Mouse (Mus musculus): ENCODE results near the gene 2410137M14Rik.
A peak's percentile ranks its signal among the peaks of the same experiment; 100 is the strongest.
"Not testable (repeated sequence)": the region's sequence is repeated elsewhere in the genome, so short reads cannot be mapped to it uniquely, and the experiment has no call there.

2410137M14Rik gene

DNA sequence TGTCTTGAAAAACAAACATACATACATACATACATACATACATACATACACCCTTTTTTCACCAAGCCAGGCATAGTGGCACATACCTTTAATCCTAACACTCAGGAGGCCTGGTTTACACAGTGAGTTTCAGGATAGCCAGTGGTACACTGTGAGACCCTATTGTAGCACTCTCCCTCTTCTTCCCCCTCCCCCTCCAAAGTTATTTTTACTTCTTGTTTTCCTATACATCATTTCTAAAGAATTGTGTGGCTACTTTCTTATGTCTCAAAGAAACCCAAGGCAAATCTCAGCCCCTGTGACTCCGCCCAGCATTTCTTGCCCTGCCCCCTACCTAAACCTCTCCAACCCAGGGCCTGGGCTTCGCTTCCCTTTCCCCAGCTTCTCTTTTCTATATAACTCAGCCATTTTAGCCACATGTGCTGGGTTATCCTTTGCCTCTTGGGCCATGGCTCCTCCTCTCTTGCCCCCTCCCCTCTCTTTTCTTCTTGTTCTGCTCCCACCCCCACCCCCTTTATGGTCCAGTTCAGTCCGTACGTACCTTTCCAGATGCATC, 12.8 kb upstream of the 2410137M14Rik start:
- no peak for DNase-seq (ENCODE audit: low spot score)

DNA sequence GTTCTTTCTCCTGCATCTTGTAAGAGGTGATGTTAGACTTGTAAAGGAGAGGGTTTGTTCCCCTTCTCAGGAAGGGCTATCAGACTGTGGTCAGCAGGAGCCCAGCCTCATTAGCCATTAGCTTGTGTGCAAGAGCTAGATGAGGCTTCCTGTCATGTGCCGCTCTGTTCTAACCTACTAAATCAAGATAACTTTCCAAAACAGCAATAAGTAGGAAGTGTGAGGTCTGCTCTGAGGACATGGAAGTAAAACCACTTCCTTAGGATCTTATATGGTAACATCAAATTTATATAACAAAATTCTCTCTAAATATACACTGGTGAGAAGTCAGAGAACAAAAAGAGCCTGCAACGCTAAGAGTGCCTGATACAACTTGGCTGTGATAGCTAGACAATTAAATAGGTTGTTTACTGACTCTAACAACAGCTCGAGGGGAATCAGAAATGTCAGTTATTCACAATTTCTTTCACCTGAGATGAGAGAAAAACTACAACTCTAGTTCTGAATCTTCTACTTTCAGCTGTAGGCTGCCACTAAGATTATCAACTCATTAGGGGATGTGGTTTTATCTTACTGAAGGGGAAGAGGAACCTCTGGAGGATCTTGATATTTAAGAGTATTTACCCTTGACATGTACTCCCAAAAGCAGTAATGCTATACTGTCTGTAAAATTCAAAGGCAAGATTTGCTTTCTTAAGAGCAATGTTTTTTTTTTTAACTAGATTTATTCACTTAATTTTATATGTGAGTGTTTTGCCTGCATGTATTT, 11.5 kb upstream of the 2410137M14Rik start:
- DNase-seq (ENCODE audit: low spot score): no peak

DNA sequence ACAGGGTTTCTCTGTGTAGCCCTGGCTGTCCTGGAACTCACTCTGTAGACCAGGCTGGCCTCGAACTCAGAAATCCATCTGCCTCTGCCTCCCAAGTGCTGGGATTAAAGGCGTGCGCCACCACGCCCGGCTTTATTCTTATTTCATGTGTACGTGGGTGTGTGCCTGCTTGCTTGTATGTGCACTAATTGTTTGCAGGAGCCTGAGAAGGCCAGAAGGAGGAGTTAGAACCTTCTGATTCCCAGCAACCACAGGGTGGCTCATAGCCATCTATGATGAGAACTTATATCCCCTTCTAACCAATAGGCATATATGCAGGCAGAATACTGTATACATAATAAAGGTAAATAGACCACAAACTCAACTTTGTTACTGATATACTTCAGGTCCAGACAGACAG, 9.6 kb upstream of the 2410137M14Rik start:
- DNase-seq (ENCODE audit: low spot score): not testable (repeated sequence)

DNA sequence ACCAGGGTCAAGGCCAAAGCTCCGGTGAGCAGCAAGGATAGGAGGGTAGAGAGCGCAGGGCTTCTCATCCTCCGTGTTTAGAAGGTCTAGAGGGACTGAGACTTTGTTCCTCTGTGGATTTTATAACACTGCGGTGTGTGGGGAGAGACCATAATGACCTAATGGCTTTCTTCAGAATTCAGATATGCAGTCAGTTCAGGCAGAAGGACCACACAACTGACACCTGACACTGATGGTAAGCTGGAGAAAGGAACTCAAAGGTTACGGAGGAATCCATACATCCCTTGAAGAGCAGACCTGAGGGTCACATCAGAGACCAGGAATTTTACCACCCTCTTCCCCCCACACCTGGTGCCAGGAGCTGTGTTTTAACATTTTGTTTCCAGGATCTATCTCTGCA, 8.4 kb upstream of the 2410137M14Rik start, which contains the start of gene H2-M5:
H2-M5 (minus strand) TSS at position 101 of the 400 bp plus-strand sequence.
- no peak for DNase-seq (ENCODE audit: low spot score)

DNA sequence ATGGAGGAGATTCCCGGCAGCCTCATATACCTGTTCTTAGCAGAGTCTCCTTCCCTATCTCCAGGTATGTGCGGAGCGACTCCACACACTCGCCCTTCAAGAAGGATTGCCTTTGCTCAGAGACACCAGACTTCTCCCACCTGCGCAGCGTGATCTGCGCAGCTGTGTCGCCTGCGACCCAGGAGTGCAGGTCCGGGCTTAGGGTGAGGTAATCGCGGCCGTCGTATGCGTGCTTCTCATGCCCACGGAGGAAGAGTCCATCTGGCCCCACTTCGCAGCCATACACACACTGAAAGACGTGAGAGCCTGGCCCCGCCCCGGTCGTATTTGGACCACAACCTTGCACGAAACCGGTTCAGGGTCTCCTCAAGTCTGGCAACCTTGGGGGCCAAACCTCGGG, 7.4 kb upstream of the 2410137M14Rik start:
- DNase-seq (ENCODE audit: low spot score): no peak

DNA sequence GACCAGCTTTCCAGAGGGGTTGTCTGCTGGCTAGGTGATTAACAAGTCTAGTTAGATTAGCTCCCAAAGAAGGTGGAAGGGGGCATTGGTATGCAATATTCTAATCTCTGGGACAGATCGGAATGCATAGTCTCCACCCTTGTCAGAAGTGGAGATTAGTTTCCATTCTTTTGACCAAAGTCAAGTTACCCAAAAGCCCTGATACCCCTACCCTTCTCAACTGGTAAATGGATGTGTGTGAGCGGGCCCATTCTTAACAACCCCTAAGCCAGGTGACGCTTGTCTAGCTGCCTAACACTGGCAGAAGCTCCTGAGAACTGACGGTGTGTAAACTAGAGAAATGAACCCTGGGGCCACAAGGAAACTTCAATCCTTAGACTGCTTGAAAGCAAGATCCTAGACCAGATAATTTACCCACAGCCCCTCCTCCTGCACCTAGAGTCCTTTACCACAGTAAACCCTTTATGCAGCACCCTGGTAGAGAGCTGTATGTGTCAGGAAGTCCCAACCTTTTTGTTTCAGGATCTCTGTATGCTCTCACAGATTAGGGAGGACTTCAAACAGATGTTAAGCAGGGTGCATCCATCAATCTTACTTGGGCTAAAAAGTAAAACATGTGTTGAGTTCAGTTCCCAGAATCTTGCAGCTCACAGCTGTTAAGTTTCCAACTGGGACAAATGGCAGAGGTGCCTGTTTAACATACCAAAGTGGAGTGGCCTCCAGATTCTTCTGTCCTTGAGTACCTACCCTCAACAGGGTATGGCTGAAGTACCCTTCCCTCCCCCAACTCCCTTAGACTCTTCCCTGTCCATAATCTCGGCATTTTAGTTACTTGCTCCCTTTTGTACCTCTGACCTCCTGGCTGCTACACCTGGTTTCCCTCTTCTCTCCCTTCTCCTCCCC, 1.5 kb upstream of the 2410137M14Rik start:
- peak; percentile 34 for DNase-seq (ENCODE audit: low spot score)

DNA sequence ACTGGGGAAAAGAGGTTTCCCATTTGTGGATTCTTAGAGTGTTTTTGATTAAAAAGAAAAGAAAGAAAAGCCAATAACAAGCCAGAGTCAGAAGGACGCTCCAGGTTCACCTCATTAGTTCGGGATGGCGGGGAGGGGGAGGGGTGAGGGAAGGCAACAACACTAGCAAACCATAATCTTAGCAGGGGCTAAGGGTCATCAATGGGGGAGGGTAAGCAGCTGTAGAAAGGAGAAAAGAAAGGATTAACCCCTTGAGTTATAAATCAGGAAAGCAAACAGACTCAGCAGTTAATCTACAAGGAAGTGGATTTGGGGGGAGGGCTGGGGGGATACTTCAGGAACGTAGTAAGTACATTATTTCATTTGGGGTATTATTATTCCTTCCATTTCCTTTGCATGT, 808 bp upstream of the 2410137M14Rik start:
- DNase-seq (ENCODE audit: low spot score): no peak

DNA sequence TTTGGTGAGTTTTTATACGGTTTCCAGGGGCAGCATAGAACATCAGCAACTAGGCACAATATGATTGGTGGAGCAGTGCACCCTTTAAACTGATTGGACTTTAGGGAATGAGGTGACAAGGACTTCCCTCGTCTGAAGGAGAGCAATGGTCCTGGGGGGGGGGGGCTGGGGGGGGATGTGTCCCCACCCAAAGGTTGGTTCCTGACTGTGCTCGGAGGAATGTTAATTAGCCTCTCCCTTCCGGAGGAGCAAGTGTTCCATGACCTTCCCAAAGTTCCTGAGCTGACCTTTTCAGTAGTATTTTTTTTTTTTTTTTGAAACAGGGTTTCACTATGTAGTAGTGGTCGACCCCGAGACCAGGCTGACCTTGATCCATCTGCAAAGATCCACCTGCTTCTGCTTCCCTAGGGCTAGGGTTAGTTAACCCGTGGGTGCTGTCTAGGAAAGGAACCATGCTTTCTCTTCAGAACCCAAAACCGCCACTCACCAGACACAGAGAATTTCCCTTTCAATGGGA, 7.7 kb downstream of the 2410137M14Rik start:
- DNase-seq (ENCODE audit: low spot score): no peak

DNA sequence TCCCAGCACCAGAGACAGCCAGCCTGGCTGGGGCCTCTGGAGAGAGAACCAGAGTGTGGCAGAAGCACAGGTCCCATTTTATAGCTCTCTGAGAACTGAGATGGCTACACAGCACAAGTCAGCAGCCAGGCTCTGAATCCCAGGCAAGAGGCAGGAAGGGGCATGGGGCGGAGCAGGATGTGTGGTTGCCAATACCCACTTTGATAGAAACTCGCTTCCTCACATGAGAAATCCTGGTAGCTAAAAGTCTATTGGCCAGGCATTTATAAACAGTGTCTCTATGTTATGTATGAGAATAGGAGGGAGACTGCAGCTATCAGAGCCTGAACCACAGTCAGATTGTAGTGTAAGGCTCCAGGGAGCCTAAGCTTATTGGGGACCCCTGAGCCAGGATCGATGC, 8.2 kb downstream of the 2410137M14Rik start:
- peak; percentile 66 for DNase-seq (ENCODE audit: low spot score)

DNA sequence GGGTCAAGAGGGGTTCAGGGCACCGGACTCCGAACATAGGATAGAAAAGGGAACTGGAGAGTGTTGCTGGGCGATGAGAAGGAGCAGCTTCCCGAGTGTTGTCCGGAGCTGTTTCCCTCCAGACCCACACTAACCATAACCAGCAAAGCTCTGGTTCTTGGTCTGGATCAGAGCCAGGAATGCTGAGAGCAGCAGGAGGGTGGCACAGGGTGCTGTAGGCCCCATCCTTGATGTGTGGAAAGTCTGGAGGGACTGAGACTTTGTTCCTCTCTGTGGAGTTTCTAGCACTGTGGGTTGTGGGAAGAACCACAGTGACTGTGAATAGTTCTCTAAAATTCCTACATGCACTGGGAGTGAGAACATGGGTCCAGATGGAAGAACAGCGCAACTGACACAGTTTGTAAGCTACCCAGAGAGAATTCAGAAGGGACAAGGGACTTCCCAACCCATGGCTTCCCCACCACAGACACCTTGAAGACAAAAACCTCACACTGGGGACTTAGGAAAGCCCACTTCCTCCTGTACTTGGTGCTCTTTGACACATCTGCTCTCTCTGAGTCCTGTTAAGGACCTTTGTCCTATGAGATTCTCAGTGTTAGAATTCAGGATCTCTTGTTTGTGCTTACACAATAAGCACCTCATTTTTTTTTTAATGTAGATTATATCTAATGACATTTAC, 9.7 kb downstream of the 2410137M14Rik start:
- peak; percentile 50 for DNase-seq (ENCODE audit: low spot score)

DNA sequence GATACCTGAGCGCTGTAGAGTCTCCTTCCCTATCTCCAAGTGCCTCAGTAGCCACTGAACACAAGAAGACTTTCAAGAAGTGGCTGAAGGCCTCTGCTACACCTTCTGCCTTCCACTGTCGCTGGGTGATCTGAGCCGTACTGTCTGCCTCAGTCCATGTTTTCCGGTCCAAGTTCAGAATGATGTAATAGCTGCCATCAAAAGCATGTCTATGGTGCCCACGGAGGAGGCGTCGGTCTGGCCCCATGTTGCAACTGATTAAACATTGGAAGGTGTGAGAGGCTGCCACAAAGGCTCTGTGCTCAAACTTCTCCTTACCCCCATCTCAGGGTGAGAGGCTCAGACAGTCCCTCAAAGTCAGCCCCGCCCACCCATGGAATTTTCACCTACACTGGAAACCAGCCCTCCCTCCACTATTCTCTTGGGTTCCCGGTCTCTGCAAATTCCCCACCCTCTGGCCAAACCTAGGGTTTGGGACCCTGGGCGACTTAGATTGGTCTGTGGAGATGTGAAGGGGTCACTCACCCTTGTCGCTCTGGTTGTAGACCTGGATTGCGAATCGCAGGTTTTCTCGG, 10.6 kb downstream of the 2410137M14Rik start:
- DNase-seq (ENCODE audit: low spot score): no peak

DNA sequence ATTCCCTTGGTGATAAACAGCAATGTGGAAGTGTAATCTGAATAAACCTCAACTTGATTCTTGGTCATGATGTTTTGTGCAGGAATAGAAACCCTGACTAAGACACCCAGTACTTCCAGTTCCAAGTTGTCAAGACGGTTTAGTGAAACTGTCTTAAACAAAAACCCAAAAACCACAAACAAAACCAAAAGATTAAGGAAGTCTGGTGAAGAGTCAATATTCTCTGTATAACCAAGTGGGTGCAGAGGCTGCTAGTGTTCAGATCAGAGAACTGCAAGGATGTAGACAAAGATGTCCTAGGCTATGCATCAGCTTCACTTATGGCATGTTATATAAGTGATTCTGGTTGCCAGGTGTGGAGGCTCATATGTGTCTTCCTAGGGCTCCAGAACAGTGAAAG, 14.2 kb downstream of the 2410137M14Rik start:
- DNase-seq (ENCODE audit: low spot score): no peak

DNA sequence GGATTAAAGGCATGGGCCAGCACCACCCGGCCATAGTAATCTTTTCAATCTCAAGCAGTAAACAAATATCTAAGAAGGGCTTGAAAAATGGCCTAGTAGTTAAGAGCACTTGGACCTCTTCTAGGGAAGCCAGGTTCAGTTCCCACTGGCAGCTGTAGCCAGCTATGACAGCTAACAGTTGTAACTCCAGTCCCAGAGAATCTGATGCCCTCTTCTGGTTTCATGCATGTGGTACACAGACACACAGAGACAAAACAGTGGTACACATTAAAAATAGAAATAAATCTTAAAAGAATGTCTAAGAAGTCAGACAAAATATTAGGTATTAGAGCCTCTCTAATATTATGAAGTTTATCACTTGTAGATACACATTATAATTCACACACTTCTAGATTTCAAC, 19.9 kb downstream of the 2410137M14Rik start:
- DNase-seq (ENCODE audit: low spot score): no peak

DNA sequence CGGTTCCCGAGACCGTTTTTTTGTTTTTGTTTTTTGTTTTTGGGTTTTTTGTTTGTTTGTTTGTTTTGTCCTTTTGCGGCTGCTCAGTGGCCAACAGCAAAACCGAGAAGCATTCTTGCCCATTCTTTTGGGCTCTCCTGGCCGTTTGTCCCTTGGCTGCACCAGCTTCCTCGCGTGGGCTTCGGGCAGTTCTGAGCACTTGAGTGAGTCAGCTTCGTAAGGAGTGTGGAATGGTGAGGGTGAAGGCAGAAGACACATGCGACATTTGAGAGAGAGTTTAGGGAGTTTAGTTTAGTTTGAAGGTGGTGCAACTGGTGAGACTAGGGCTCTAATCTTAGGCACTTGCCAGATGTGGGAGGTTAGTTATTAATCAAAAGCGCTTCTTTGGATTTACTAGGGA, 22.2 kb downstream of the 2410137M14Rik start:
- peak; percentile 12 for DNase-seq (ENCODE audit: low spot score)

DNA sequence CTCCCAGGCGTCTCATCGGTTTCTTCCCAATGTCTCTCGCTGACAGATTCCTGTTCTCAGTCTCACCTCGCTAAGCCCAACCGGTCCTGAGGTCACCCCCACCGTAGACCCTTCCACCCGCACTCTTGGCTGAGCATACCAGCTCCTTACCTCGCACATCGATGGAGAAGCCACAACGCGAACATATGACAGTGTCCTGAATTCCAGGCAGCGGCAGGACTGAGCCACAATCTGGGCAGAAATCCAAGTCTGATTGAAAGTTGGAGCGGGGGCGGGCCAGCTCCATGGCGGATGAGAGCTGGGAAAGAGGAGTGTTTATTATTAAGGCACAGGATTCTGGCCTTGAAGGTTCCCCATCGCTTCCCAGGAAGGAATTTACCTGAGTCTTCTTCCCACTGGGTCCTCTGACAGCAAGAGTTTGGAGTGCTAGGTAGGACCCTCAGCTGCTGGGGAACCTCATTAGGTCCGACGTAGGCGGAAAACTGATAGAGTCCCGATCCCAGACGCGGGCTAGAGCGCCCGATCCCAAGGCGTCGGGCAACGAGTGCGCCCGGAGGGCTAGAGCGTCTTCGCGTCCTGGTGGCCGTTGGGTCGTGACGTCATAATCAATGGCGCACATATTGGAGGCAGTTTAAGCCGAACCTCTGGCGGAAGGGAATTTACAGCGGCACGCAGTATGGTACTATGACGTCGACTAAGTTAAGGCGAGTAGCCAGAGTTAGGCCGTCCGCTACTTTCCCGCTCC, 22.9 kb downstream of the 2410137M14Rik start, which contains the start of the genes Znrd1 and Znrd1as:
Znrd1 (minus strand) TSS at position 561 of the 745 bp plus-strand sequence.
Znrd1as (plus strand) TSS at position 594 of the 745 bp plus-strand sequence.
- peak; percentile 89 for DNase-seq (ENCODE audit: low spot score)

DNA sequence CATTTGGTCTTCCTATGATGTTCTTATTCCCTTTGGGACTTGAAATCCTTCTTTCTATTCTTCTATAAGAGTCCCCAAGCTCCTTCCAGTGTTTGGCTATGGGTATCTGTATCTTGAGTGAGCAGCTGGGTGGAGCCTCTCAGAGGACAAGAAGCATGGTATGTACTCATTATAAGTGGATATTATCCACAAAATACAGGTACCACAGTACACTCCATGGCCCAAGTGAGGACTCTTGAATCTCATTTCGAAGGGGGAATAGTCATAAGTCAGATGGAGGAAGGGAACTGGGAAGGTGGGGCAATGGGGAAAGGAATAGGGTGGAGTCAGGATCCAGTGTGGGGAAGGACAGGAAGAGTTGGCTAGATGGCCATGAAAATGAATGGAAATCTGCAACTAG, 28.0 kb downstream of the 2410137M14Rik start:
- DNase-seq (ENCODE audit: low spot score): no peak

DNA sequence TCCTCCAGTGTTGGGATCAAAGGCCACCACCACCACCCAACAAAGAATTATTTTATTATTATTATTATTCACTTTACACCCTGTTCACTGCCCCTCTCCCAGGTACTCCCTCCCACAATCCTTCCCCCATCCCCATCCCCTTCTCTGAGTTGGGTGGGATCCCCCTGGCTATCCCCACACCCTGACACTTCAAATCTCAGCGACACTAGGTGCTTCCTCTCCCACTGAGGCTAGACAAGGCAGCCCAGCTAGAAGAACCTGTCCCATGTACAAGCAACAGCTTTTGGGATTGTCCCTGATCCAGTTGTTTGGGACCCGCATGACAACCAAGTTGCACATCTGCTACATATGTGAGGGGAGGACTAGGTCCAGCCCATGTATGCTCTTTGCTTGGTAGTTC, 28.4 kb downstream of the 2410137M14Rik start:
- DNase-seq (ENCODE audit: low spot score): no peak

DNA sequence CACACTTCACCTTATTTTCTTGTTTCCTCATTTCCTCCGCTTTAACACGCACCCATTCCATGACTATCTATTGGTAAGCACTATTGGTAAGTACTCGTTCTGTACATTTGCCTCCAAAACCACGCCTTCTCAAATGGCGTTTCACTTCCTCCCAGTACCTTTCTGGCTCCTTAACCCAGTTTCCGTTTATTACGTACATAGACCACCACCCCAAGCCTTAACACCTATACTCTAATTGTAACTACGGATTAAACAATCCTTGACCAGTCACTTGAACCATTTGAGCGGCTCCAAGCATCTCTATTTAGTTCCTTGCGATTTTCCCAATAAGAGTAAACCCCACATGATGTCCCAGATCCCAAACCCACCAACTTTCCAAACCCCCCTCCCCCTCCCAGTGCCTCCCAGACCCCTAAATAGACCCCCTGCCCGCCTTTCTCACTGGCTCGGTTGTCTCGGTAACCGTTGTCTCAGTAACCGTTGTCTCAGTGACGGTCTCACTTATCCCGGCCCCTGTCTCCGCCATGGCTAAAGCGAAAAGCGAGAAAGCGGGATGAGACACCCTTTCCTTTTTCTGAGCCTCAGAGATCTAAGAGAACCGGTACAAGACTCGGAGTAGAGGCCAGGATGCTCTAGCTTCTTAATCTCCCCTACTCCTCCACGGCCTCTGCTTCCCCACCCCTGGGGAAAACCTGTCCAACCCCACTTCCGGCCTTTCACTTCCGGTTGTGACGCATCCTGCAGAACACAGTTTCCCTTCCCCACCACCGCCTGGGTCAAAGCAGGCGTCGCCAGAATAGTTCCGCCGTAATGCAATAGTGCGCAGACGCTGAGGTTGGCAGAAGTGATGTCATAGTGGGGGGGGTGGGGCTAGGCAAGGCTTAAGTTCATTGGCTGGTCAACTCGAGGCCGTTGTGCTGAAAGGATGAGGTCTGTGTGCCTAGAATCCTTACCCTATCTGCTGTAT, 29.8 kb downstream of the 2410137M14Rik start, which contains the start of gene Ppp1r11:
Ppp1r11 (minus strand) TSS at position 761 of the 967 bp plus-strand sequence.
- DNase-seq (ENCODE audit: low spot score): peak; percentile 96

DNA sequence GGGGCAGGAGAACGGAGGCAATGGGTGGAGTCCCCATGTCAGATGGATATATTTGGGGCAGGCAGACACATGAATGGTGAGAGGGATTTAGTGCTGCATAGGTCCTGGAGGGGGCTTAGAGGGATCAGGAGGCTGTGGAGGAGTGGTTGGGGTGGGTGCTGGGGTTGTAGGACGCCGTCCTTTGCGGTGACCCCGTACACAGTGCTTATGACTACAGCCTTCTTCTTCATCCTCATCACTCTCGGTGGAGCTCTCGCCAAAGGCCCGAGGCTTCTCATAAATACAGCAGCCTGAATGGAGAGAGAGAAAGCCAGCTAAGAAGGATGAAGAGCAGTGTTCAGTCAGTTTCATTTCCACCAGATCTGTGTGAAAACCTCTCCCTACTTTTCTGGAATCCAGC, 31.8 kb downstream of the 2410137M14Rik start:
- DNase-seq (ENCODE audit: low spot score): no peak

Data from T-cell, adult 2 months (primary cell).